Mouse (Mus musculus) hindbrain, embryonic 11.5 days (tissue): ENCODE data around the gene Hsd17b7. TPM values are rescaled to one million over a fixed set of nuclear protein-coding genes. Genes with fewer than 3 reads are reported as not detected.

ENCODE experiments used
- ATAC-seq: fragments of 200-750 bp; cut with Nextera tagmentation; 2 replicates; pipeline ENCODE4 v1.8.0; 2017; ENCODE audit warnings: mild to moderate bottlenecking, moderate TSS enrichment, moderate library complexity; ENCODE audit not compliant: low FRiP score
- DNase-seq: peaks from one replicate; pipeline ENCODE4 v3.0.0-alpha.2; 2015; ENCODE audit warnings: low spot score
- H3K27ac ChIP-seq: fragments of 300-500 bp; sonication (generic); 2 replicates; pipeline ENCODE4 v1.5.1; 2014; ENCODE audit warnings: mild to moderate bottlenecking, low read depth, low read length
- H3K27me3 ChIP-seq: fragments of 300-500 bp; sonication (generic); 2 replicates; pipeline ENCODE4 v1.6.1; 2014; ENCODE audit warnings: mild to moderate bottlenecking, low read length, moderate library complexity, mixed read lengths; ENCODE audit not compliant: control insufficient read depth, insufficient read depth
- H3K36me3 ChIP-seq: fragments of 300-500 bp; sonication (generic); 2 replicates; pipeline ENCODE4 v1.6.1; 2014; ENCODE audit warnings: mild to moderate bottlenecking, low read length, moderate library complexity, mixed read lengths; ENCODE audit not compliant: control insufficient read depth, insufficient read depth
- H3K4me1 ChIP-seq: fragments of 300-500 bp; sonication (generic); replicated peaks from 2 replicates; pipeline ENCODE4 v1.6.1; 2014; ENCODE audit warnings: low read length, mixed read lengths; ENCODE audit not compliant: control insufficient read depth, insufficient read depth
- H3K4me2 ChIP-seq: fragments of 300-500 bp; sonication (generic); replicated peaks from 2 replicates; pipeline ENCODE4 v1.6.1; 2014; ENCODE audit warnings: mild to moderate bottlenecking, low read depth, low read length
- H3K4me3 ChIP-seq: fragments of 300-500 bp; sonication (generic); 2 replicates; pipeline ENCODE4 v1.5.1; 2014; ENCODE audit warnings: low read depth, low read length
- H3K9ac ChIP-seq: fragments of 300-500 bp; sonication (generic); 2 replicates; pipeline ENCODE4 v1.6.1; 2014; ENCODE audit warnings: low read depth, low read length
- H3K9me3 ChIP-seq: fragments of 300-500 bp; sonication (generic); 2 replicates; pipeline ENCODE4 v1.6.1; 2016; ENCODE audit warnings: low read length; ENCODE audit not compliant: control insufficient read depth
- WGBS: fragments of 180-500 bp; shearing (Covaris S2); extraction: QIAGEN DNeasy Blood & Tissue Kit; methylation state at CpG from one replicate; pipeline ENCODE4 v1.1.7; 2014; 5-methylcytosine and 5-hydroxymethylcytosine counted together
- polyA plus RNA-seq: library from polyadenylated mRNA; unstranded; fragments of >200 nt; fragmentation: Nextera tagmentation; extraction: Ambion mirVana; gene quantifications from 2 replicates; pipeline ENCODE4 v1.2.1, GENCODE M21; 2014

Hsd17b7 gene
- polyA plus RNA-seq, 1 experiment from 2014 or later: 27.6 TPM

GRCm38 (mm10) chr1:169911526-169911925 is 57.5 kb downstream of the Hsd17b7 start:
- Histone ChIP-seq H3K4me3 (no peak overlapping the region), H3K9ac (no peak overlapping the region), H3K27ac (no peak overlapping the region), H3K4me1 (no peaks in the 10 kb centered on the region), H3K4me2 (no peak overlapping the region), H3K36me3 (no peaks in the 10 kb centered on the region), H3K9me3 (no peaks in the 10 kb centered on the region), H3K27me3 (no peaks in the 10 kb centered on the region)
- 67% methylated on average over 6 of the region's 6 CpGs for WGBS
- DNase-seq (no peak), ATAC-seq (no peak)

- no peaks in the 10 kb centered on the region for H3K27me3 ChIP-seq
- H3K9ac ChIP-seq: no peak overlapping the region
- DNase-seq (no peak), ATAC-seq (no peak)
- H3K36me3 ChIP-seq: no peaks in the 10 kb centered on the region
- WGBS: 89% methylated on average over 7 of the region's 7 CpGs
- H3K27ac ChIP-seq: no peak overlapping the region
- no peaks in the 10 kb centered on the region for H3K4me1 ChIP-seq
- no peaks in the 10 kb centered on the region for H3K9me3 ChIP-seq
- H3K4me2 ChIP-seq: no peak overlapping the region
- no peak overlapping the region for H3K4me3 ChIP-seq
These were observed 58.3 kb downstream of the Hsd17b7 start for GRCm38 (mm10) chr1:169910751-169911150.

- ATAC-seq: no peak
- Histone ChIP-seq H3K4me1 (no peaks in the 10 kb centered on the region), H3K27ac (no peak overlapping the region), H3K27me3 (no peaks in the 10 kb centered on the region), H3K36me3 (no peaks in the 10 kb centered on the region), H3K4me3 (no peak overlapping the region), H3K9me3 (no peaks in the 10 kb centered on the region), H3K9ac (no peak overlapping the region), H3K4me2 (no peak overlapping the region)
- WGBS: 95% methylated on average over 6 of the region's 6 CpGs
- no peak for DNase-seq
These were observed 59.4 kb downstream of the Hsd17b7 start for GRCm38 (mm10) chr1:169909659-169910058.

GRCm38 (mm10) chr1:169909163-169909562 is 59.9 kb downstream of the Hsd17b7 start:
- no peak overlapping the region for H3K27ac ChIP-seq
- ATAC-seq (no peak), DNase-seq (no peak)
- H3K9me3 ChIP-seq: no peaks in the 10 kb centered on the region
- no peak overlapping the region for H3K4me2 ChIP-seq
- no peaks in the 10 kb centered on the region for H3K27me3 ChIP-seq
- no peak overlapping the region for H3K4me3 ChIP-seq
- no peaks in the 10 kb centered on the region for H3K4me1 ChIP-seq
- 89% methylated on average over 5 of the region's 5 CpGs for WGBS
- H3K36me3 ChIP-seq: no peaks in the 10 kb centered on the region
- H3K9ac ChIP-seq: no peak overlapping the region

- Histone ChIP-seq H3K4me2 (no peak overlapping the region), H3K36me3 (no peaks in the 10 kb centered on the region), H3K27ac (no peak overlapping the region), H3K4me1 (no peaks in the 10 kb centered on the region), H3K9ac (no peak overlapping the region), H3K4me3 (no peak overlapping the region), H3K27me3 (no peaks in the 10 kb centered on the region), H3K9me3 (no peaks in the 10 kb centered on the region)
- 85% methylated on average over 3 of the region's 3 CpGs for WGBS
- DNase-seq (no peak), ATAC-seq (no peak)
These were observed 68.2 kb downstream of the Hsd17b7 start for GRCm38 (mm10) chr1:169900771-169901336.

Other genes with a start within 250 kb of the Hsd17b7 start
- gene Rgs4, start 221.6 kb downstream of the Hsd17b7 start, polyA plus RNA-seq: 17.3 and 21.3 TPM in 2 replicates
- gene Ccdc190, start 40.6 kb downstream of the Hsd17b7 start, polyA plus RNA-seq: 0.63 and 0.69 TPM in 2 replicates
- 31.2 and 32.0 TPM in 2 replicates for gene Ddr2, start 141.5 kb upstream of the Hsd17b7 start, polyA plus RNA-seq
- gene Uap1, start 205.7 kb upstream of the Hsd17b7 start, polyA plus RNA-seq: 67.2 and 69.2 TPM in 2 replicates
- 13.6 and 16.4 TPM in 2 replicates for gene Uhmk1, start 246.2 kb upstream of the Hsd17b7 start, polyA plus RNA-seq